Mouse (Mus musculus) frontal cortex, adult 2 months (tissue): ENCODE results near the gene Dmrtb1. TPM values are rescaled to one million over a fixed set of nuclear protein-coding genes. Genes with fewer than 3 reads are reported as not detected.
A peak's percentile ranks its signal among the peaks of the same experiment; 100 is the strongest.

ENCODE experiments used
- DNase-seq, 2 experiments: peaks; one replicate each; pipeline ENCODE4 v3.0.0; 2022; ENCODE audit warnings: low spot score in 1 of 2; ENCODE audit errors: extremely low spot score in 1 of 2
- polyA plus RNA-seq: library from polyadenylated mRNA; depleted of rRNA; stranded (reverse); fragments of >200 nt; gene quantifications from 2 replicates; pipeline ENCODE4 v1.2.3, GENCODE M21; 2012

Gene Dmrtb1
- polyA plus RNA-seq, 1 experiment: 1.5 TPM

DNA sequence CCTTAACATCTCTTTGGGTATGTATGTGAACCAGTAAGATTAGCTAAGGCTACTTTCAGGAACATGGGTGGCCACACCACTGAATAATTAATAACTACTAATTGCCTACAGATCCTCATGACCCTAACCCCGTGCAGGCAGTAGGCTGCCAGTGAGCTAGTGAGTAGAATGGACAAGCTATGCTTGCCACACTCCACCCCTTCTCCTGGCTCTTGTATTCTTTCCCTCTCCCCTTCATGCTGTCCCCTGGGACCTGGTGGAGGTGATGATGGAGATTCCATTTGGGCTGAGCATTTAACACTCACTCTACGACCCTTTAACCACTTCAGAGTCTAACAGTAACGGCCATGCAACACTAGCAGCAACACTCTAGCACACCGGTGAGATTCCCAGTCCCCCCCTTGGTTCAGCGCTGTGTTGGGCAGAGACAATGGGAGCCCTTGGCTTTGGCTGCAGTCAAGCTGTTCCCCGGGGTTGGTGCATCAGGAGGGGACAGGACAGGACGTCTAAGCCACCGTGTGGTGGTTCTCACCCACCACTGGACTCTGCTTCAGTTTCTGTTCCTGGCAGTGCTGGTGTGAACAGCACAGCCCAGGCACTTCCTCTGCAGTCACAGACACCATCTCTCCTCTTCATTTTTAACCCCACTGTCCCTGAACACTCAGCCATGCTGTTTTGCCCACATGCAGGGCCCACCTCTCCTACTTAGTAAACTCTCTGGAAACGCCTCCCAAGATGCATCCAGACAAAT, 2.8 kb downstream of the Dmrtb1 start:
- DNase-seq: no peak

DNA sequence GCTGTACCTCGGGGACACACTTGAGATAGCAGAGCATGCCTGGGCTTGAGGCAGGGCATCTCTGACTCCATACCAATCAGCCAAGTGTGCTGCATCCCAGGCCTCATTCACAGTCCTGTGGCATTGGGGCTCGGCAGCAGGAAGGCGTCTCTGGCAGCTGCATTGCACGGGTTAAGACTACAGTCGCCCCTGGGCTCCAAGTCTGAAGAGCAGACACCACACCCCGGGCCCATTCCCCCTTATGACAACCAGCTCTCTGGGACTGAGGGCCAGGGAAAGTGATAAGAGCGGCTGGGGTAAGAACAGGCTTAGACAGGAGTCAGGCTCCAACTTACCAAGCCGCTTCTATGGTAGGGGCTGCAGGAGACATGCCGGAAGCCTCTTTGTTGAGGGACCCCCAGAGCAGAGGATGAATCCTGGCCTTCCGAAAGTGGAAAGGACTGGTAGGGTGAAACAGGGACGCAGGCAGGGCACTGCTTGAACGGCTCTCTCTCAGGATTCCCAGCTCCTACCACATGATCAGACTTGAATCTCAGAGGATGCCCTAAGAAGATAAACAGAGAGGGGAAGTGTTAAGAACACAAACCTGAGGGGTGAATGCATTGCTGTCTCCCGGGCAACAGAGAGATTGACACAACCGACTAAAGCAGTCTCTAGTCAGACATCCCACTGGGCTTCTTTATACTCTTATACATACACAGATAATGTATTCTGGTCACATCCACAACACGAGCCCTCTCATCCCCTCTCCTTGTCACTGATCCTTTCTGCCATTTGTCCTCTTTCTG, 3.5 kb downstream of the Dmrtb1 start:
- no peak for DNase-seq

DNA sequence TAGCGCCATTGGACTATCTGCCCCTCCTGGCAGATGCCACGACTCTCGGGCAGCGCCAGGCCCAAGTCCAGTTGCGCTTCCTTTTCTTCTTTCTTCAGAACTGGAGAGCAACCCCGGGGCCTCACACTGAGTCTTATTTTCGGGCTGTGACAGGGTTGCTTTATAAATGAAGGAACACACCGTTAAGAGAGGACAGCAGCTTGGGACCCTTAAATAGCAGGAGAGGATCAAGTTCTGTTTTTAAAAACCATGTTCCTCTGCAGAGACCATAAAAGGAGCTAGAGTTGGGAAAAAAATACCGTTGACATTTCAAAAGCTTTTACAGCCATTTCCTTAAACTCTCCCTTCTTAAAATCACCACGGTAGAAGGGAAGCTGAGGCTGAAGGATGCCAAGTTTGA, 8.4 kb downstream of the Dmrtb1 start:
- DNase-seq: no peak

DNA sequence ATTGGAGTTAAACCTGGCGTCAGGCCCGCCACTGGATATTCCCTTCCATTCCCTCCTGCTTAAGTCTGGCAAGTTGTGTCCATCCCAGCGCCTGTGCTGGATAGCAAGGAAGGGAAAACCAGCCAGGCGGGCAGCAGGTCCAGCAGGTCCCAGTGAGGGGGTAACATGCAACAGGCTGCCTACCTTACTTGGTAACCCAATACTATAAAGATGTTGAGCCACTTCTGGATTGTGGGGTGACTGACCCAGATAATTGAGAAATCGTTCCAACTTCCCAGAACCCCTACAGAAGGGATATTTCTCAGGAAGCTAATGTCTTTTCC, 9.7 kb downstream of the Dmrtb1 start:
- no peak for DNase-seq

DNA sequence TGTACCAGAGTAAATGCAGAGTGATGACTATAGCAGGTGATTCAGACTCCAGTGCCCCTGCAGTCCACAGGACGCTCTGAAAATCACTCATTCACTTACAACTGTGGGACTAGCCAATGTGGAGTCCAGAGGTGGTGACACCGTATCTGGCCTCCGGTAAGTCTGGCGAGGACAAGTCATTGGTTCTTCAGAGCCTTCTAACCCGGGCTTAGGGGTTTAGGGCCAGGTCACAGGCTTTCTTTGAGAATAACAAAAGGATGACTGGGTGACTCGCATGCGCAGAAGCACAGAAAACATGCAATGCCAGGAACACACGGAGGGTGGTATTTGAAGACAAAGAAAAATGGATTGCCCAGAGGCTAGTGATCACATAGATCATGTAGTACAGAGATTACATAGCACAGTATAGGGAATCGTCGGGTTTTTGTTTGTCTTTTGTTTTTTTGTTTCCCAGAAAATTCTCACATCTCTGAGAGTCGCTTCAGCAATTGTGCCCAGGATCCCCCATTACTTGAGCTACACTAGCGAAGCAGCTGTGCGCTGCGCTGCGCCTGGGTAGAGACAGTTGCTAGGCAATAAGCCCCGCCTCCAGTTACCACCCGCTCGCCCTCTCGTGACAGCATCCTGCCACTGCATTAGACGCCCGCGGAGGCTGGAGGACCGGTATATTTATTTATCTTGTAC, 10.2 kb downstream of the Dmrtb1 start:
- peak; percentile 75 to 90 for DNase-seq

DNA sequence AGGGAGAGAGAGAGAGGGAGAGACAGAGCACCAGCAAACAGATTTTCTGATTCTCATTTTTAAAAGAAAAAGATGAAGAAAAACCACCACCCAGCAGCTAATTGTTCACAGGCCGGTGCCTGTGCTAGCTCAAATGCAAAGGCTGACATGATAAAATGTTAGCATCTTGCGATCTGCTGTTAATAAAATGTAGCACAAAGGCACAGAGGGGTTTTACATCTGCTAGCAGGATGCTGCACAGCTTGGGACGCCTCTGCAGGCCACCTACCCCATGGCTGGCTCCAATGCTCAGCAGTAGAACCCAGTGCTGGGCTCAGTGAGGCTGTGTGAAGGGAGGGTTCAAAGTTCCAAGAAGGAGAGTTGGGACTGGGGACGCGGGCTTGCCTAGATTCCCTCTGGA, 13.3 kb downstream of the Dmrtb1 start:
- no peak for DNase-seq

DNA sequence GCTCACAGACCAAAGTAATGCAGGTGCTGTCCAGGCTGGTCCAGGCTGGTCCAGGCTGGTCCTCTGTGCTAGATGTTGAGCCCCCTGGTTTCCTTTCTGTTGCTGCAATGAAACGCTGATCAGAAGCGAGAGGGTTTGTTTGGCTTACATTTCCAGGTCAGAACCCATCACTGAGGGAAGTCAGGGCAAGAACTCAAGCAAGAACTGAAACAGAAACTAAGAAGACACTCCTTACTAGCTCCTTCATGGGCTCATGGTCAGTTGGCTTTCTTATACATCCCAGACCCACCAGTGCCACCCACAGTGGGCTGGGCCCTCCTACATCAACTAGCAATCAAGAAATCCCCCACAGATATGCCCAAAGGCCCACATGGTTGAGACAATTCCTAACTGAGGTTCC, 15.5 kb downstream of the Dmrtb1 start:
- DNase-seq: no peak

DNA sequence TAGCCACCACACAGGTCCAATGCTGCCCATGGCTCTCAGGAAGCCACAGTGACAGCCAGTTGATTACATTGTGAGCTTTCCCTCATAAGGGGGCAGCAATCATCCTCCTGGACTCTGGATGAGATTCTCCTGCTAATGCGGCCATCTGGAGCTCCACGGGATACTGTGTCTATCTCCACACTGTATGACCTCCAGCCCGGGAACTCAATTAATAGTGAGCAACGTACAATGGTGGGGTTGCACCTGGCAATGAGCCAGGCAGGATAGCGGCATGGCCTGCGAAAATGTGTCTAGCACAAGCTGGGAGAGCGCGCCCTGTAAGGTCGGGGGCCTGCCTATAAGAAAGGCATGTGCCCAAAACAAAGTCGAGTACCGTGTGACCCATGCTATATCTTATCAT, 23.4 kb downstream of the Dmrtb1 start:
- DNase-seq: no peak

DNA sequence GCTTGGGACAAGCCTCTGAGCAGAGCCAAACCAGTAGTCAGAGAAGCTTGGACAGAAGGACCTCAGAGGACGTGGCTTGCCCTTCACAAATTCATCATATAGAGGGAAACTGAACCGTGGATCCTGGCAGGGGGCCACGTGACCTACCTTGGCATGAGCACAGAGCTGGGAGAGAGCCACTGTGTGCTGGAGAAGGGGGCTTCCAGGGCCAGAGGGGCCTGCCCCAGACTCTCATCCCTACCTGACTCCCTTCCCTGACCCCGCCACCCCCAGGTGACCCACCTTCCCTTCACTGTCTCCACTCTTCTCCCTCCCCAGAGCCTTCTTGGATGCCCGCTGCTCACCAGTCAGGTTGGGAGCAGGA, 30.8 kb downstream of the Dmrtb1 start:
- DNase-seq: no peak

DNA sequence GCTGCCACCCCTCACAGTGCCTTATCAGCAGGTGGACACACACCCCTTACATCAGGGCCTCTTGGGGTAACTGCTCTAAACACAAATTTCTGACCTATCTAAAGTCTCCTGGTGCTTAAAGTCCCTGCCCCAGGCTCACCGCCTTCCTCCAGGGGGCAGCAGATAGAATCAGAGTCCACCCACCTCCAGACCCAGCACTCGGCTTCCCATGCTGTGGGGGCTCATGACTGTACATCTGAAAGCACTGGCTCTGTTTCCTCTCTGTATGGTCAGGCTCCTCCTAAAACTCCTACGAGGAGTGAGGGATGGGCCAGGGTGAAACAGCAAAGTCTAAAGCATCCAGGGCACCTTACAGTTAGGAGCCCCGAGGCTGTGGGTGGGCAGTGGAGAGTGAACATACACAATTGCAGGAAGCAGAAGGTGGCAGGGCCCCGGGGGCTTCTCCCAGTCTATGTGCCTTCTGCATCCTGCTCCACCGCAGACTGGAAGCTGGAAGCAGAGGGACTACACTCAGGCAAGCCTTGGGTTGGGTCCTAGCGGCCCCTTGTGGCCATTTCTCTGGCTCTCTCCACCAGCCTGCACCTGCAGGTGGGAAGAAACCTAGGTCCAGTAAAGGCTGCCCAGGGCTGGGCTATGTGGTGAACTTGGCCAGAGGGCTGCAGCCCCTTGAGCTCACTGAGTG, 31.3 kb downstream of the Dmrtb1 start:
- peak in 1 of 2 experiments; percentile 92 for DNase-seq

DNA sequence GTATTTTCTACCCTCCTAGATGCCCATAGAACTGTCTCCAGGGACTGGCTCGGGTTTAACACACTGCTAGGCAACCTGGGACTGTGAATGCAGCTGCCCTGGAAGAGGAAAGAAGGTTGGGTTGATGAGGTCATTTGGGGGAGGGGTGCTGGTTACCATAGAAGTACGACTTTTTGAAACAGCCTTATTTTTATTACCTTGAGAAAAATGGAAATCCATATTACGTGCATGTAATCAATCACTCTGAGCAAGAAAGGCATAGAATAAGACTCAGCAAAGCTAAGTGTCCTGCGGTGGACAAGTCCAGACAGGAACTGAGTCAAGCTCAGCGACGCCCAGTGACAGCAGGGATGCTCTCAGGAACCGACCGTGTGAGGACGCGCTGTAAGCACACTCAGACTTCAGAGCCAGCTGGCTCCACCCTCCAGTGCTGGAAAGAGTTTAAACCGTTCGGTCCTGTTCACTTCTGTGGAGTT, 33.0 kb downstream of the Dmrtb1 start:
- DNase-seq: no peak

DNA sequence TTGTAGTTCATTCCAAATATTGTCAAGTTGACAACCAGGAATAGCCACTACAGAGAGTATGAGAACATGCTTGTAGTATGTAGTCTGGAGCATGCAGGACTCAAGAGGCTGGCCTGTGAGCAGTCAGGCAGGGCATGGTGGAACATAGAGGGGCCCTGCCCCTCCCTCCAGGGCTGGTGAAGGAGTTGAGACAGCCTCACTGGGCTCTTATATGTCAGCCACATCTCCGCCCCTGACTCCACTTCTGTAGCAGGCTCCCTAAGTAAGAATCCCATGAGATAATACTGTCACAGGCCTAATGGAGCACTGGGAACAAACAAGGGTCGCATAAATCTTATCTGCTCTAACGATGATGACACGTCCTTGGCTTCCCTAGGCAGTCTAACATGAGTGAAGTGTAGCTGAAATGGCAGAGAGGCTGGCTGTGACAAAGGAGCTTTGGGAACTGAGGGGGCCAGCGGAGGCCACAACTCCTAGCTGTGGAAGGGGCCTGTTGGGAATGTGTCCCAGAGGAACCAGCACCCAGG, 35.0 kb downstream of the Dmrtb1 start:
- no peak for DNase-seq

DNA sequence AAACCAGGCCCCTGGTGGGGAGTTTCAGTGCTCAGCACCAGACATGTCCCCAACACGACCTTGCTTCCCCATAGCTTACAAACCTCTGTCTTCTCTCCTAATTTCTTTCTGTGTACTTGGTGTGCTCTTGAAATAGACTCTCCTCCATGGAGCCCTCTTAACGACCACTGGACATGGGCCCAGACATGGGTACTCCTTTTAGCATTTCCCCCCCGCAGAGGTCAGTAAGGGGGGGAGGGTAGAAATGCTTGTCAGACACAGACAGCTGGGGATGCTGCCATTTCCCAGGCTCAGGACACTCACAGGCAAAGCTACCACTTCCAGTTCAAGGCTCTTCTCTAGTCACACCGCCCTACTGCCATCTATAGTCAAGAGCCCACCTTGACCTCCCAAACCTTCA, 42.4 kb downstream of the Dmrtb1 start:
- DNase-seq: no peak

DNA sequence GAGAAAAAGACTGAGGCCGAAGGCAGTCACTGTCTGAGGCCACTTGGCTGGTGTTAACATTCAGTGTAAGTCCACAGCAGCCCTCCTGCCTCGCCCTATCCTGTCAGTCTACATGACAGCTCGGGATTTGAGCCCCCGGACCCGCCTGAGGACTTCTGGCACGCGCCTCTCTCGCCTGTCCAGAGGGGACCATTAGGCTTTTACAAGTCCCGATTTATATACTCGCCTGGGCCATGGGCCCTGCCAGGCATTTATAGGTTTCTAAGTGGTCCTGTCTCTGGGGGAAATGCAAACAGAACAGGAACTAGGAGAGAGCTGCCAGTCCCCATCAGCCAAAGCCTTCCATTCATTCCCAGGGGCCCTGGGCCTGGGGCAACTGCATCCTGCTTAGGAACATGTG, 45.7 kb downstream of the Dmrtb1 start:
- DNase-seq: no peak

DNA sequence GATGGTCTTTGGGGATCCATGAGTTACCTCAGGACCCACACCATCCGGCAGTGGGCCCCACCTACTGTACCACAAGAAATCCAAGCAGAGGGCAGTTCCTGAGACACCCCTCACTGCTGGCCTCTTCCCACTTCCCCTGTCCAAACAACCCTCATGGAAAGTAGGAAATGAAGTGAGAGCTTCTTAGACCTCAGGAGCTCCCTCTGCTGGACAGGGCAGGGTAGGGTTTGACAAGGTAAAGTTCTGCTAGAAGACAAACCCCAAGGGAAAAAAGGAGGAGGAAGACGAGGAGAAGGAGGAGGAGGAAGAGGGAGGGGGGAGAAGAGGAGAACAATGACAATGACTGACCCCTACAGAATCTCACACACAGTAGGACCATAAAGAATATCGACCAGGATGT, 46.4 kb downstream of the Dmrtb1 start:
- DNase-seq: peak in 1 of 2 experiments; percentile 63

DNA sequence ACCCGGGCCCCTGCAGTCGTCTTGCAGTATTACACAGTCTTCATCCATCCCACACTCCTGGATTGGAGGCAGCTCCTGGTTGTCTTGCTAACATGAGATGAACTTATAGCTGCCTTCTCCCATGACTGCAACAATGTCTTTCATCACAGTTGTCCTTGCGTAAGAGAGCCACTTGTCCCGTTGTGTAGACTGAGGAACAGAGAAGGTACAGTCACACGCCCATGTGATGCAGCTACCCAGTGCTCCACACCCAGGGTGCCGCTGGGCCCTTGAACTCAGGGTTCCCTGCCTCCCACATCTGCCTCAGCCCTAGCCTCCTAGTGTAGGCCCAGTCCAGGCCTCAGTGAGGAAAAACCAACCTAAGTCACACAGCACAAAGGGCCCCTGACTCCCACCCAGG, 47.9 kb downstream of the Dmrtb1 start:
- DNase-seq: no peak

DNA sequence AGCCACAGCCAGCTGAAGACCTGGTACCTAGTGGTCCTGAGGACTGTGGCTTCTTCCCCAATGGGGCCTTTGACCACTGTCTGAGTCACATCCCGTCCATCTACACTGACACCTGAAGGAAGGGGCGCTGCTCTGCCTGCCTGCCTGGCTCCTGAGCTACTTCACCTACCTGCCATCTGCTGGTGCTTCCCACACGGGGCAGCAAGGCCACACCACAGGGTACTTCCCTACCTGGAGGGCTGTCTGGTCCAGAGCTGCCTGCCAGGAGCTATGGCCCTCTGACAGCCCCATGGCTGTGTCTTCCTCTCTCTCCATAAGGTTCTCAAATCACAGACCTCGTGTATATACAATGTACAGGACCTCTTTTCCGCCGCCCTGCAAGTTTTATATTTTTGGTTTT, 49.4 kb downstream of the Dmrtb1 start:
- no peak for DNase-seq

DNA sequence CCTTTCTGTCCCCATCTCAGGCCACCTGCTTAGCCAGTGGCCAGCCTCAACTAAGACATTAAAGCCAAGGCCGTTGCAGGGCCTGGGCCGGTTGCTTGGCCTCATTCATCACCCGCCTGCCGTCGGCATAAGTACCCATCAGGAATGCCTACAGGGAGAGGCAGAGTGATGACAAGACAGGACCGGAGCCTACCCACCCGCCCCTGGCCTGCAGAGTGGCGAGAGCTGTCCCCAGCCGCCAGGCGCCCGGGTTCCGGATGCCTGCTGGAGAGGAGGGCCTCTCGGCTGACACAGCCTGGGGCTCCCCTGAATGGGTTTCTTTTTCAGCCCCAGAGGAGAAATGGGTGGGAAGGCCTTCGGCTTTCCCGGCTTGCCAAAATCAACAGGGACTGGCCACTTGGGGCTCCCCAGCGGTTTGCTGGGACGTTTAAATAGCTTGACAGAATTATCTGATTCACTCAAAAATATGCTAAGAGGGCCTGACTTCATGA, 55.1 kb downstream of the Dmrtb1 start:
- DNase-seq: no peak

DNA sequence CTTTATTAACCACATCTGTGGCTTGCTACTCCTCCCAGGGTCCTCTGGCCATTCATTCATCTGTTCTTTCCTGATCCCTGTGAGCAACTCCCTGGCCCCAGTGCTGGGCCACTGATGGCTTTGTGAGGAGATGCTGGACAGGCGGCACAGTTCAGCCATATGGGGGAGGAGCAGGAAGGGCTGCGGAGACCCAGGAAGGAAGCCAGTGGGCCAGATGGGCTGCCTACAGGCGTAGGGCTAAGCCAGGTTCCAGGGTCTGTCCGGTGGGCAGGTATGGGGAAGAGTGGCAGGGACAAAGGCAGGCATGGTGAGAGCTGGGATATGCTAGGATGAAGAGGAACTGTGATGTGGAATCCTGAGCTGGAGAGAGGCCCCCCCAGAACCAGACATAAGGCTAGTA, 55.8 kb downstream of the Dmrtb1 start:
- DNase-seq: no peak
